Mouse (Mus musculus): ENCODE results near the gene Bcdin3d. TPM values are rescaled to one million over a fixed set of nuclear protein-coding genes. Genes with fewer than 3 reads are reported as not detected.

The Bcdin3d gene
- polyA plus RNA-seq, 1 experiment from 2014 or later, result 25.5 TPM

- WGBS, result 93% methylated on average over 8 of the region's 8 CpGs
- H3K4me2 ChIP-seq (replicated peaks), result no peak overlapping the region
- H3K27me3 ChIP-seq, result no peaks in the 10 kb centered on the region
- H3K4me3 ChIP-seq, result no peak overlapping the region
- peaks cover 14% of the 10 kb centered on the region for H3K4me1 ChIP-seq
- no peak overlapping the region for H3K9ac ChIP-seq (replicated peaks)
- no peak overlapping the region for H3K27ac ChIP-seq (replicated peaks)
- no peak for ATAC-seq (replicated peaks)
- peaks cover 31% of the 10 kb centered on the region for H3K36me3 ChIP-seq
- no peaks in the 10 kb centered on the region for H3K9me3 ChIP-seq
Observed at GRCm38 (mm10) chr15:99431967-99432366, 42.6 kb downstream of the Bcdin3d start.

- no peak for ATAC-seq (replicated peaks)
- H3K4me2 ChIP-seq (replicated peaks), result no peak overlapping the region
- H3K36me3 ChIP-seq, result peaks cover 32% of the 10 kb centered on the region
- peaks cover 12% of the 10 kb centered on the region for H3K4me1 ChIP-seq
- H3K9ac ChIP-seq (replicated peaks), result no peak overlapping the region
- H3K27ac ChIP-seq (replicated peaks), result no peak overlapping the region
- H3K27me3 ChIP-seq, result no peaks in the 10 kb centered on the region
- H3K9me3 ChIP-seq, result no peaks in the 10 kb centered on the region
- 85% methylated on average over 7 of the region's 7 CpGs for WGBS
- H3K4me3 ChIP-seq, result no peak overlapping the region
Observed at GRCm38 (mm10) chr15:99431504-99431903, 43.0 kb downstream of the Bcdin3d start.

- ATAC-seq (replicated peaks), result no peak
- Histone ChIP-seq H3K4me3 (no peak overlapping the region), H3K36me3 (peaks cover 36% of the 10 kb centered on the region), H3K9ac (replicated peaks) (no peak overlapping the region), H3K27me3 (no peaks in the 10 kb centered on the region), H3K4me2 (replicated peaks) (no peak overlapping the region), H3K4me1 (peaks cover 7% of the 10 kb centered on the region), H3K9me3 (no peaks in the 10 kb centered on the region), H3K27ac (replicated peaks) (no peak overlapping the region)
- WGBS, result 86% methylated on average over 10 of the region's 10 CpGs
Observed at GRCm38 (mm10) chr15:99431063-99431462, 43.5 kb downstream of the Bcdin3d start.

DNA sequence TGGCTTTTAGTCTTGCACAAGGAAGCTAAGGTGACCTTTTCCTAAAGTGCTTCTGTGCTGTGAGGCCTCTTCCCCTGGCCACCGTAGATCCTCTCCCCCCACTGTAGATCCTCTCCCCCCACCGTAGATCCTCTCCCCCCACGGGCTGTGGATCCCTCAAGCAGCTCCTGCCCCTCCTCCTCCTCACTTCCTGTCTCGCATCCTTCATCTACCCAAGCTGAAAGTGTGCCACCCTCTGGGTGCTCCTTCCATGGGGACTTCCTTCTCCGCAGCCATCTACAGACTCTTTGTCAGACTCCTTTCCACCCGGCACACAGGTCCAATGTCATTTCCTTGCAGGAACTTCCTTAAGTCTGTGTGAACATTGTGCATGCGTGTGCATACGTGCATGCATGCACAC lies 44.1 kb downstream of the Bcdin3d start:
- Histone ChIP-seq H3K36me3 (peaks cover 42% of the 10 kb centered on the region), H3K27me3 (no peaks in the 10 kb centered on the region), H3K4me3 (no peak overlapping the region), H3K9ac (replicated peaks) (no peak overlapping the region), H3K9me3 (no peaks in the 10 kb centered on the region), H3K4me2 (replicated peaks) (no peak overlapping the region), H3K27ac (replicated peaks) (no peak overlapping the region), H3K4me1 (peaks cover 5% of the 10 kb centered on the region; the same call in 1 of the 2 replicates)
- no peak for ATAC-seq (replicated peaks)
- 85% methylated on average over 8 of the region's 8 CpGs for WGBS

DNA sequence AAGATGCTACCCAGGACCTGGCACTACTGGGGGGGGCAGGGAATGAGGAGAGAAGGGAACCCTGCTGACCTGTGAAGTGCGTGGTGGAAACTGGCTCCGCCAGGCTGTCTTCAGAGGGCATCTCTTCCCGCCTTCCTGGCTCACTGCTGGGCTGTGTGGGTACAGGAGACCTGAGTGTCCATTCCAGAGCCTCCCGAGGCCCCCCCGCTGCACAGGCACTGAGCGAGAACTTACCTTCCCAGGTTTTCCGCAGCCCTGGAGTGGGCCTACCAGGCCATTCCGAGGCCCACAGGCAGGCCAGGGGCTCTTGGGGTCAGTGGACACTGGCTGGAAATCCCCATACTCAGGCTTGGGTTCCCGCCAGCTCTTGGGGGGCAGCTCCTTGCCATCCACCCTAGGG lies 50.6 kb downstream of the Bcdin3d start:
- Histone ChIP-seq H3K4me3 (no peak overlapping the region), H3K4me2 (replicated peaks) (no peak overlapping the region), H3K36me3 (peaks cover 43% of the 10 kb centered on the region), H3K4me1 (peaks cover 8% of the 10 kb centered on the region), H3K9ac (replicated peaks) (no peak overlapping the region), H3K27ac (replicated peaks) (no peak overlapping the region), H3K27me3 (no peaks in the 10 kb centered on the region), H3K9me3 (no peaks in the 10 kb centered on the region)
- ATAC-seq (replicated peaks), result no peak
- WGBS, result 90% methylated on average over 9 of the region's 9 CpGs

- ATAC-seq (replicated peaks), result no peak
- Histone ChIP-seq H3K4me2 (replicated peaks) (no peak overlapping the region), H3K4me3 (no peak overlapping the region)
Observed at GRCm38 (mm10) chr15:99423131-99423530, 51.4 kb downstream of the Bcdin3d start.

GRCm38 (mm10) chr15:99422551-99422950 lies 52.0 kb downstream of the Bcdin3d start:
- Histone ChIP-seq H3K9ac (replicated peaks) (no peak overlapping the region), H3K4me3 (no peak overlapping the region), H3K4me2 (replicated peaks) (no peak overlapping the region), H3K27ac (replicated peaks) (no peak overlapping the region), H3K27me3 (no peaks in the 10 kb centered on the region), H3K36me3 (peaks cover 34% of the 10 kb centered on the region), H3K9me3 (no peaks in the 10 kb centered on the region), H3K4me1 (peaks cover 8% of the 10 kb centered on the region)
- no peak for ATAC-seq (replicated peaks)
- 92% methylated on average over 23 of the region's 23 CpGs for WGBS

More at GRCm38 (mm10) chr15:99423131-99423530, 51.4 kb downstream of the Bcdin3d start:
- 87% methylated on average over 10 of the region's 10 CpGs for WGBS
- H3K4me1 ChIP-seq, result peaks cover 8% of the 10 kb centered on the region
- no peak overlapping the region for H3K9ac ChIP-seq (replicated peaks)
- peaks cover 38% of the 10 kb centered on the region for H3K36me3 ChIP-seq
- H3K9me3 ChIP-seq, result no peaks in the 10 kb centered on the region
- H3K27me3 ChIP-seq, result no peaks in the 10 kb centered on the region
- no peak overlapping the region for H3K27ac ChIP-seq (replicated peaks)

DNA sequence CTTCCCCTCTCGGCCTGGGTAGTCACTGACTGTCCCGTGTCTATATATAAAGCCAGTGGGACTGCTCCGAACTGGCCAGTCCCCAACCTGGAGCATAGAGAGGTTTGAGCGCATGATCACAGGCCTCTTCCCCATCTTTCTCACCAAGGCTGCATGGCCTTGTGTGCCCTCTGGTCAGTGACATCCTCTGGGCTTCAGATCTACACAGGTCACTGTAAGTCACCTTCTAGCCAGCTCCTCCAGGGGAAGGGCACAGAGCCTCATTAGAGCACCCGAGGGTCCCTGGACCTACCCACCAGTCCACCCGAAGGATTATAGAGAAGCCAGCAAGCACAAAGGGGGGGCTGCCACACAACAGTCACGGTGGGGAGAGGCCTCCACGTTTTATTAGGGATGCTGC lies 52.9 kb downstream of the Bcdin3d start:
- H3K4me2 ChIP-seq (replicated peaks), result no peak overlapping the region
- no peak for ATAC-seq (replicated peaks)
- H3K4me1 ChIP-seq, result peaks cover 12% of the 10 kb centered on the region
- no peak overlapping the region for H3K9ac ChIP-seq (replicated peaks)
- H3K36me3 ChIP-seq, result peaks cover 28% of the 10 kb centered on the region
- WGBS, result 89% methylated on average over 8 of the region's 8 CpGs
- peak overlapping the region; percentile 58; the same call in 1 of the 2 replicates for H3K27ac ChIP-seq (replicated peaks)
- no peak overlapping the region for H3K4me3 ChIP-seq
- H3K9me3 ChIP-seq, result no peaks in the 10 kb centered on the region
- H3K27me3 ChIP-seq, result no peaks in the 10 kb centered on the region

DNA sequence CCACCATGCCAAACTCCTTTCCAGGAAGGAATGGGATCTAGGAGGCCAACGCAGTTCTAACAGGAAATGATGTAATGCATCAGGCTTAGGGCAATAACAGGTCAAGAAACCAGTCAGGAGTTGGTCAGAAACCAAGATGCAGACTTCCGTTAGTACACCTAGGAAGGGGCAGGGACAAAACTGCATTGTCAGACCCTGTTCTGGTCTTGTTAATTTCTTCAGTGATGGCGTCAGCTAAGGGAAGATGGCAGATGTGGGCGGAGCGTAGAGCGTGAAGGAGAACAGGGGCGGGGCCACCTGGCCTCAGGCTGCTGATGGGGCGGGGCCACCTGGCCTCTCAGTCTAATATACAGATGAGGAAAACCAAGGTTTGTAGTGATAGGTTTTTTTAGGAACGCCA lies 53.4 kb downstream of the Bcdin3d start:
- 80% methylated on average over 9 of the region's 9 CpGs for WGBS
- Histone ChIP-seq H3K9ac (replicated peaks) (no peak overlapping the region), H3K27me3 (no peaks in the 10 kb centered on the region), H3K27ac (replicated peaks) (peak overlapping the region; percentile 58), H3K4me1 (peaks cover 15% of the 10 kb centered on the region), H3K4me3 (no peak overlapping the region), H3K36me3 (peaks cover 25% of the 10 kb centered on the region), H3K4me2 (replicated peaks) (no peak overlapping the region), H3K9me3 (no peaks in the 10 kb centered on the region)
- no peak for ATAC-seq (replicated peaks)

- peaks cover 20% of the 10 kb centered on the region; the same call in 1 of the 2 replicates for H3K36me3 ChIP-seq
- no peaks in the 10 kb centered on the region for H3K9me3 ChIP-seq
- no peak overlapping the region for H3K9ac ChIP-seq (replicated peaks)
- H3K27me3 ChIP-seq, result no peaks in the 10 kb centered on the region
- ATAC-seq (replicated peaks), result peak; percentile 58
- 3% methylated on average over 12 of the region's 12 CpGs for WGBS
- peak overlapping the region; percentile 14; the same call in 1 of the 2 replicates for H3K4me2 ChIP-seq (replicated peaks)
- H3K27ac ChIP-seq (replicated peaks), result peak overlapping the region; percentile 58
- H3K4me1 ChIP-seq, result peaks cover 15% of the 10 kb centered on the region
- H3K4me3 ChIP-seq, result no peak overlapping the region
Observed at GRCm38 (mm10) chr15:99420521-99421014, 54.0 kb downstream of the Bcdin3d start.

GRCm38 (mm10) chr15:99420101-99420500 lies 54.4 kb downstream of the Bcdin3d start:
- no peak overlapping the region for H3K9ac ChIP-seq (replicated peaks)
- H3K27me3 ChIP-seq, result no peaks in the 10 kb centered on the region
- H3K4me3 ChIP-seq, result no peak overlapping the region
- 12% methylated on average over 5 of the region's 5 CpGs for WGBS
- H3K4me2 ChIP-seq (replicated peaks), result peak overlapping the region; percentile 14; the same call in 1 of the 2 replicates
- no peaks in the 10 kb centered on the region for H3K9me3 ChIP-seq
- ATAC-seq (replicated peaks), result no peak
- H3K36me3 ChIP-seq, result peaks cover 16% of the 10 kb centered on the region; the same call in 1 of the 2 replicates
- peaks cover 15% of the 10 kb centered on the region for H3K4me1 ChIP-seq
- H3K27ac ChIP-seq (replicated peaks), result peak overlapping the region; percentile 58

Measured in forebrain, embryonic 15.5 days (tissue).